Mouse (Mus musculus): ENCODE measurements around the gene Rhoh. TPM values are rescaled to one million over a fixed set of nuclear protein-coding genes. Genes with fewer than 3 reads are reported as not detected.

The Rhoh gene
- total and polyA plus RNA-seq, 3 experiments, result 0.29 to 0.69 (median 0.52) TPM

DNA sequence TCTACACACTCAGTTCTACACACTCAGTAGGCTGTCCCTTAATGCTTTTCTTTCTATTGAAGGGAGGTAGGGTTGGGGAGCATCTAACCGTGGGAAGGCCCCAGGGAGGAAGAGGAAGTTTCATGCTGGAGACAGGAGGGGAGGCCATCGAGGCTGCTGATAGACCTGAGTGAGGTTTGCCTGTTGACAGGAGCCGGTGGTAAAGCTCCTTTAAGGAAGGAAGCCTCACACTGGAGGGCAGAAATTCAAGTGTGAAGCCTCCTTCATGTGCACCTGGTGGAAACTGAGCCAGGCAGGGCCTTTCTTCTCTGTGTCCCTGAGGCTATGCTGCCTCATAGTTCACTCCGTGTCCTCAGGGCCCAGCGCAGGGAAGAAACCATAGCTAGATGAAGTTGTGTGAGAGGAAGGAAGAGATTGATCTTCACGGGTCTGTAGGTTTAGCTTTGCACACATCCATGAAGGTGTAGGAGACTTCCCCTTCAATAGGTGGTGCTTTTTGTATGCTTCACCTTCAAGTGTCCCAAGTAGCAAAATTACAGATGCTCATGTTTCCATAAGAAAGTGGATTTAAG, 34.2 kb downstream of the Rhoh start:
- DNase-seq, result no peak

DNA sequence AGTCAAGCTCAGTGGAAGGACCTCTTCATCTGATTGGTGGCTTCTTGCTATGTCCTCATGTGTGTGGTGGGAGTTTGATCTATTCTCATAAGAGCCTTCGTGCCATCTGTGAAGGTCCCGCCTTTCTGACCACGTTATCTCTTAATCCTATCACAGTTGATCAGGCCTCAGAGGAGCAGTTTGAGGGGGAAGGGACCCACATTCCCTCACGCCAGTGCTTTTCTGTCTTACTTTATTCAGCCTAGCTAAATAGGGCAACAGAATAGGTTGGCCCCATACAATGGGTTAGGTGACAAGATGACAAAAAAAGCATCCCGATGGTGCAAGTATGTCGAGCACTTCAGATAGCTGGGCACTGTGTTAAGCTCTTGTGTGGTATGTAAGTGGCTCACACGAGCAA, 34.8 kb downstream of the Rhoh start:
- no peak for DNase-seq

DNA sequence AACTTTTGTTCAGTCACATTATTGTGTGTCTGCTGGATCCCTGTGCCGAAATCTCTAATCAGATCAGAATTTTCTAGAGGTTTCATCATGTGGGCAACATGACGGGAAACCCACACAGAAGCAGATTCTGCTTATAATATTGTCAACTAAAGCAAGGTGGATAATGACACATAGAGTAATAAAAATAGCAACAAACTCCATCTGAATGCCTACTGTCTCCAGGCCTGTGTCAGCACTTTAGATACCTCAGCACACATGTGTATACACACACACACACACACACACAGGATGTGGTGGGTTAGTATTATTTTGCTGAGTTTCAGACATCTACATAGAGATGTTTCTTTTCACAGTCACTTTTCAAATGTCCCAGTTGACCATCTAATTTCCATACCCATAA, 36.7 kb downstream of the Rhoh start:
- DNase-seq, result no peak

DNA sequence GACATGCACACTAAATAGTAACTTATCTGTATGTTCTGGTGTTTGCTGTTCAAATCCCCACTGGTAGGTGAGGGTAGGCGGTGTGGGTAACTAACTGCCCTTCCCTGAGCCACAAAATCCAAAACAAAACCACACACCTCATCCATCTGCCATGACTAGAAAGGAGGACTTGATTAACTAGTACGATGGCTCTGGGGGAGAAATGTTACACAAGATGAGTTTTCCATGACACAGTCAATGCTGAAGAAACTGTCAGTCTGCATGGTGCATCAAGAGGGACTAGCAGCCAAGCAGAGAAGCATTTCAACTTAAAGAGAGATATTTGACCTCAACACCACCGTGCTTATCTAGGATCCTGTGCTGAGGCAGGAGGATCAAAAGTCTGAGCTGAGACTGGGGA, 37.7 kb downstream of the Rhoh start:
- DNase-seq, result no peak

DNA sequence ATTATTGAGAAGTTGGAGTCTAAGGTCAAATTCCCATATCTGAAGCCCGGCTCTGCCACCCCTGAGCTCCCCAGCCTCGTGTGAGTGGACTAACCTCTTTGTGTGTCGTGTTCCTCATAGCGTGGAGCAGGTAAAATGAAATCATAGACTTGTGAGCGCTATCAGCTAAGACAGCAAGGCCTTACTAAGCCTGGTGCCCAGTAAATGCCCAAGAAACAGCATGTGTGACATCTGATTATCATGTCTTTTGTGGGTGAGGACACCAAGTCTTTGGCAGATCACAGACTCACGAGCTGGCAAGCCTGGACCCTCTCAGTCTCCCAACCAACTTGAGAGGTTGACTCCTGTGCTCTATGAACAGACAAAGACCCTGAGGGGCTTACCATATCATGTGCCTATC, 39.1 kb downstream of the Rhoh start:
- no peak for DNase-seq

DNA sequence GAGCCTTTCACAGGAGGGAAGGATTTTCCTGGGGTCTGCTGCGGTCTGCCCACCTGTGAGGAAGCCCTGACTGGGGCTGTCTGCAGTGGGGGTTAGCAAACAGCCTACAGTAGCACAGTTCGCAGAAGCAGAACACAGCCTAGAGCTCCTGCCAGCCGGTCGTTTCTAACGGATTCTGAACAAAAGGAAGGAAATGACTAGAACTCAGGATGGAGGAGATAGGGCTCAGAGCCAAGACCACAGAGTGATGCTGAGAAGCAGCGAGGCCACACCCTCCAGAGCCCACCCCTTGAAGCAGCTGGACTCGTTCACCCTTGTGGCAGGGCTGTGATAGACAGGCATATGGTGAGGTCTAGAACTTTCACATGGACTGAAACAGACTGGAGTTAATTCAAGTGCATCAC, 39.9 kb downstream of the Rhoh start:
- no peak for DNase-seq

DNA sequence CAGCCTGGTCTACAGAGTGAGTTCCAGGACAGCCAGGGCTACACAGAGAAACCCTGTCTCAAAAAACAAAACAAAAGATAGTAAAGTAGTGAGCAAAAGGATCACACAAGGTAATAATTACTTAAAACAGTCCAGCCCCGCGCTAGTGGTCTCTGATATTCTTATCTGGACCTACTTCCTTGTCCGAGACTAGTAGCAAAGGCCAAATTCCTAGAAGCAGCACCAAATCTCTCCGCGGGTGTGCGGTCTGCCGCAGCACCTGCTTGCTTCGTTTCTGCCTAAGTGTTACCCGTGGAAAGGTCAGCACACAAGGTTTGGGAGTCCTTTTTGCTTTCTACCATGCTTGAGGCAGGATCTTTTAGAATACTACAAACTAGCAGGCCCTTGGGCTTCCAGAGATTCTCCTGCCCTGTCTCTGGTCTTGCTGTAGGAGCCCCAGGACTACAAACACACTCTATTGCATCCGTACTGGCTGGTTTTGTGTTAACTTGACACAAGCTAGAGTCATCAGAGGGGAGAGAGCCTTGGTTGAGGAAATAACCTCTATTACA, 40.9 kb downstream of the Rhoh start:
- no peak for DNase-seq

DNA sequence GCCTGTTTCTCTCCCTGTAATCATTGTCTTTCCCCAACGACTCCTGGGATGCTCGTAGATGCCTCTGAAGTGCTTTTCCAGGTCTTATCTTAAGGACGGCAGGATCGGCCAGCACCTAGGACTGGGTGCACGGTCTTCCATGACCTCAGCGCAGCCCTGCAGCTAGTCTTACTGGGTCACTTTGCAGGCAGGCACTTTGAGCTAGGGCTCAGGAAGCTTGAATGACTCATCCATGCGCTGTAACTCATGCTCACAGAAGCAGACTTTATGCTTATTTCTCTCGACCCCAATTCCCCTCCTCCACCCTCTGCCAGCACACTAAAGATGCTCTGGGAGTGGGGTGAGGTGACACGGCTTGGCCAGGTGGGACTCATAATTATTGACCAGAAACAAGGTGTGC, 41.8 kb downstream of the Rhoh start:
- DNase-seq, result no peak

DNA sequence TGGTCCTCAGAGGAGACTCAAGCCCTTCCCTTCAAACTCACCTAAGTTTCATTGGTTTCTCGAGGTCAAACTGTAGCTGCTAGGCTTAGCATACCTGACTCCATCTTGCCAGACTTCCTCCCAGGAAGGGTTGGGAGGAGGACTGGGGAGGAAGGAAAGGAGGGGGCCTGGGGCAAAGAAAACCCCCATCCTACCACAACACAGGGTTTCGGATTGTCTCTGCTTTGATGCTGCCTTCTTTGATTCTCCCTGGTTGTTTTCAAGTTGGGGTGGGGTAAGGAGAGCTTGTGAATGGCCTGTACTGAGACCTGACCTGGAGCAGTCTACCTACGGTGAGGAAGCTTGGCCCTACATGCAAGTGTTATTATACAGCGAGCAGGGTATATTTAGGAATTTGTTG, 43.5 kb downstream of the Rhoh start:
- no peak for DNase-seq

DNA sequence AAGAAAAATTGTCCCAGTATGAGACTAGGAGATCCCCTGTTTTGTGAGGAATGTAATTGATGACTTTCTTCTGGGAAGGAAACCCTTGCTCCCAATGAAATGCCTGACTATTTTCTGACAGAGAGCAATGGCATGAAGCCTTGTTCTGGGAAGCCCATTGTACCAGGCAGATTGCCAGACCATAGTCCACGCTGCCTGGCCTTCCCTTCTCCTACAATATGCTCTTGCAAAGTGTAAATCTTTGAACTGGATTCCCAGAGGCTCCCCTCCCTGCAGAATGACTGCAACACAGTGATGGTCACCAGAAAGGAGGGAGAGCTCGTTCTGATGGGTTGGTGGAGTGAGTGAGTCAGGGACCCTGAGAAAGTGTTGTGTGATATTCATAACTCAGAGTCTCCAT, 47.7 kb downstream of the Rhoh start:
- peak; percentile 58 for DNase-seq

DNA sequence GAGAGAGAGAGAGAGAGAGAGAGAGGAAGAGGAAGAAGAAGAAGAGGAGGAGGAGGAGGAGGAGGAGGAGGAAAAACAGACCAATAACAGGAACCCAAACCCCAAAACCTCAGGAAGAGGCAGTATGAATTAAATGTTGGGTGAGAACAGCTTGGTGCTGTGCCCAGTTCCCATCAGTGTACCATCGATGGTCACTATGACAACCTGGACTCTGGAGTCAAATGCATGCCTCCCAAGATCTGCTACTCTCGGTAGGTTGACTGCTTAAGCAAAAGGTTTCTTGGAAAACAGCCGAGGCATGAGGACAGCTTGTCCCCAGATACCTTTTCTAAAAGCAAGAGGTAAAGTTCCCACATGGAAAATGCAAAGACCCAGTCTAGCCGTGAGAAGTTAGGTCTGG, 48.3 kb downstream of the Rhoh start:
- no peak for DNase-seq

DNA sequence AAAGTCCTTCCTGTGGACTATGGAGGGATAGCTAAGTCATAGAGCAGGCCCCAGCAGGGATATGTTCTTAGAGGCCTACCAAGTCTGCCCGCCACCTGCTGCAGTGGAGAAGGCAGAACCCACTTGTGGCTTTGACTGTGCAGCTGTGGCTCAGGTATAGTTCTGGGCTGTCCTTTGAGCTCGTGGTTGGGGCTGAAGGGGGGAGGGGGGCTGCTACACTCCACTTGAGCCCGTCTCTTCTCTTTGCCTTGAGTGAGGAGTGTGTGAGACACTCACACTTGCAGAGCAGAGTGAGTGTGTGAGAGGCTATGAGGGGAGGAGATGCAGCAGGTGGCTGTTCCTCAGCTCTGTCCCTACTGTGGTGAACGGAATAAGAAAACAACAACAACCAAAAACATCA, 49.4 kb downstream of the Rhoh start:
- DNase-seq, result no peak

DNA sequence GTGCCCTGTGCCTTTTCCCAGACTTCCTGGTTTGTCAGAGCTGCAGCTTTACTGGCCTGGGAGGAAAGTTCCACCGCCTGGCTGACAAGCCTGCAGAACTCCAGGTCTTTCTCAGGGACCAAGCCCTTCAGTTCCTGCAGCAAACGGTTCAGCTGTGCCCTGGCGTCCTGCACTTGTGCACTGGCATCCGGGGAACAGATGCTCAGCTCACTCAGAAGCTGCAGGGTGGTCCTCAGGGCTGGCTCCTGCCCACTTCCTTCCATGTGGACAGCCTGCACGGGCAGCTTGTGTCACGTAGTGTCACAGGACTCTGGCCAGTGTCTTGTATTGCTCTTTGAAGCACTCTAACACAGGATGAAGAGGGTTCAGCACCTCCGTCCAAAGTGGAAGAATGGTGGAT, 50.7 kb downstream of the Rhoh start:
- no peak for DNase-seq

DNA sequence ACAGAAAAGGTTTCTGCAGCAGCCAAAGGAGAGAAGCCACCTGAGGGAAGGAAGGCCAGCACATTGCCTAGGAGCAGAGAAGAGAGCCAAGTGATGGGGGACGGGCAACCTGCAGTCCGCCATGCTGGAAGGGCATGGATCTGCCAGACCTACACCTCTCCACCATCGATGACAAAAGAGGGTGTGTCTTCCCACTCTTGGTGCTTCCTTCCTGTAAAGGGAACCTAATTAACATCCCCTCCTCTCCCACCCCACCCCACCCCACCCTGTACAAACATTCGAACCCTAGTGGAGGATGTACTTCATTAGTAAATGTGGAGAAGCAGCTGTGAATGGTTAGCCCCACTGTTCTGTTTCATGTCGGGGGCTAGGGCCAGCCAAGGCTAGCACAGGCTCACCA, 51.2 kb downstream of the Rhoh start:
- no peak for DNase-seq

DNA sequence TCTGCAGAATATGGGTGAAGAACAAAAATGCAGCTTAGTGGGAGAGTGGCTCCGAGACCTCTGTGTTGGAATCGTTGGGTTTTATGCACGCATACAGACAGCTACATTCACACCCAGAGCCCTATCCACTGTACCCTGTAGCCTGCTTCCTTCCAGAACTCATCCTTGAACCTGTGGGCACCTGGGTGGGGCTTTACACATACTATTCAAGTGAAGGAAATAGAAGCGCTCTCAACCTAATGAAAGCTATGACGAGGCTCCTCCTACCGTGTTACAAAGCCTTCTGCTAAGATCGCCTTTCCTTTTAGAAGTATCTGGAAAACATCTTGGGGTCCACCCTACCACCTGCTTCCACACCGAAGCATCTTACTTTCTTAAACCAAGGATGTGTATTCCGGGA, 52.1 kb downstream of the Rhoh start:
- DNase-seq, result no peak

DNA sequence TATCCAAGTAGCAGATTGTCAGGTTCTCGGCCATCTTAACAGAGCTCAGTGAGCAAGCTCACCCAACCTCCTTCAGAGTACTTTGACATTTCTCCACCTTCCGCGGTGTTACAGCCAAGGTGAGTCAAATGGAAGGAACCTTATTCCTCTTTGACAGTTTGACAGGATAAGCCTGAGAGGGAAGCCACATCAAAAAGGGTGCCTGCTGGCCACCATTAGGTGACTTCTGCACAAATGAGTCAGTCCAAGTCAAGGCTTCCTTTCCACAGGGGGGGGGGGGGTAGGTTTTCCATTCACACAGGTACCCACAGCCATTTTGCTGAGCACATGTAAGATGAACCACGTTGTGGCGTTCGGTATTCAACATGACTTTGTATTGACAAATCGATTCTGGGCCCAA, 53.3 kb downstream of the Rhoh start:
- DNase-seq, result no peak

DNA sequence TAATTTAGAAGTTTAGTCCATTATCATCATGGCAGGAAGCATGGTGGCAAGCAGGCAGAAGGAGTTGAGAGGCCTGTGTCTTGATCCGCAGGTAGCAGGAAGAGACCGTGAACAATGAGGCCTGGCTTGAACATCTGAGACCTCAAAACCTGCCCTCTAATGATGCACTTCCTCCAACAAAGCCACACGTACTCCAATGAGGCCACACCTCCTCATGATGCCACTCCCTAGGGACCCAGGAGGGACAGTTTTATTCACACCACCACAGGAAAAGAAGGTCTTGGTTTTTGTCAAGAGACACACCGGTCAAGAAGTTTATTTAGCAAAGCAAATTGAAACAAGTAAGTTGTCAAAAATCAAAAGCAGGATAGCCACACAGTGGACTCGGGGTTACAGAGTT, 55.9 kb downstream of the Rhoh start:
- DNase-seq, result no peak

DNA sequence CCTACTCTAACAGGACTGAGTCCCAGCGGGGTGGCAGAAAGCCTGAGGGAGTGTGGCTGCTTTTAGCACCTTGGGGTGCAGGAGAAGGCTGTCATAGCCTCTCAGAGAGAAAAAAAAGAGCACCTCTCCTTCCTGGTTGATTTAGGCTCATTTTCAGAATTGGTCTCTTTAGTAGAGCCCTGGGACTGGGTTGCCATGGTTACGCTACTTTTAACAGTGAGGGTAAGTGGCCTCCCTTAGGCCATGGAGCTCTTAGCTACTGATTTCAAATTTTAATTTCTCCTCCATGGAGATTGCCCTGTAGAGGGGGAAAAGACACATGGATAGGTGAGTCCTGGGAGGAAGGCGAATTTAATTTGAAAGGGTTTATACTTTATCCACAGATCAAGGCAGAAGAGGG, 57.6 kb downstream of the Rhoh start:
- no peak for DNase-seq

DNA sequence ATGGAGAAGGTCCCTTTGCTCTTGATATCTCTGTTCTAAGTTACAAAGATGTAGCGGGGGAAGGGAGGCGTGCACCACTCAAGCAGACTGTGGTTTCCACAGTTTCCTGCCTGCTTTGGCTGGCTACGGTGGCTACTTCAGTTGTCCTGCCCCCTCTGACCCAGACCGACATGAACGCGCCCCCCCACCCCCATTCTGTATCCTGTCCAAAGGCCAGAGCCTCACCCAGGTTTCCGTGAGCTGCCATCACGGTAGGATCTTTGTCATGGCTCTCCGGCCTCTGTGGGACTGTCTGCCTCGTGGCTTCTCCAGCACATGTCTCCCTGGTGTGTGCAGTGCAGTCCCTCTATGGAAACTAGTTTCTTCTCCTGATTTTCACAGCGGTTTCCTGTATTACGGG, 58.3 kb downstream of the Rhoh start:
- no peak for DNase-seq

DNA sequence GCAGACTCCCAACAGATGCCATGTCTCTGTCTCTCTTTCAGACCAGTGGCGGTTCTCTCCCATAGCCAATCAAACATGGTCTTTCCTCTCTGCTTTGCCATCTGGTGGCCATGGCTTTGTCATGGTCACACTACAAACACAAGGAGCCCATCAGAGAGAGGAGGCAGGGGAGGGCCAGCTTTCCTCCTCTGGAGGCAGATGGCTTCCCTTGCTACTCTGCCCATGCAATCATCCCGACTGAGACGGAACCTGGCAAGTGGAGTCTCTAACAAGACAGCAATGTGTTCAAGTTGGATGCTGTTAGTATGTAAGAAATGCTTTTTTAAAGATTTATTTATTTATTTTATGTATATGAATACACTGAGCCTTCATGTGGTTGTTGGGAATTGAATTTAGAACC, 58.9 kb downstream of the Rhoh start:
- no peak for DNase-seq

DNA sequence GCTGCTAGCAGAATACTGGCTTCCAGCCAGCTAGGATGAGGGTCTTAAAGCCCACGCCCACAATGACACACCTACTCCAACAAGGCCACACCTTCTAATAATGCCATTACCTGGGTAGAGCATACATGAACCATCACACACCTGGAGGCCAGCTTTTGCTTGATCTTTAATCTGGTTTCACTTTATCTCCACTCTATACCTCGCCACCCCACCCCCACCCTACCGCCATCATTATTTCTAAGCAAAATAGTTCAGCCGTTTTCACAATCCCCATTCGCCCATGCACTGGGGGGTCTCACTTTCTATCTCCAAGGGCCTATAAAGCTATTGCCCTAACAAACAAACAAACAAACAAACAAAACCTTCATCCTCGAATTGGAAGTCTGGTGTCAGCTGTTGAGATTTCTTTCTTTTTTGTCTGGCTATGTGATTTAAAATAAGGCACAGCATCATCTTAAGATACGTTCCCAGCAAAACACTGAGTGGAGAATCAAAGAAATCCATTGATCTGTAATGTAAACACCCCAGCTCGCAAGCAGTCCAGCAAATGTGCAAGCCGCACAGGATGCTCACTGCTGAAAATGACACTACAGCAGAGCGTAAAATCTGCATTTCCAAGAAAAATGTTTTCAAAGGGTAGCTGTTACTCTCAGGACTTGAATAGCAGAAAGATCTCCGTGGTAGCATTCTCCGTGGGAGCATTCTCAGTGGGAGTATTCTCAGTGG, 59.9 kb downstream of the Rhoh start:
- no peak for DNase-seq

DNA sequence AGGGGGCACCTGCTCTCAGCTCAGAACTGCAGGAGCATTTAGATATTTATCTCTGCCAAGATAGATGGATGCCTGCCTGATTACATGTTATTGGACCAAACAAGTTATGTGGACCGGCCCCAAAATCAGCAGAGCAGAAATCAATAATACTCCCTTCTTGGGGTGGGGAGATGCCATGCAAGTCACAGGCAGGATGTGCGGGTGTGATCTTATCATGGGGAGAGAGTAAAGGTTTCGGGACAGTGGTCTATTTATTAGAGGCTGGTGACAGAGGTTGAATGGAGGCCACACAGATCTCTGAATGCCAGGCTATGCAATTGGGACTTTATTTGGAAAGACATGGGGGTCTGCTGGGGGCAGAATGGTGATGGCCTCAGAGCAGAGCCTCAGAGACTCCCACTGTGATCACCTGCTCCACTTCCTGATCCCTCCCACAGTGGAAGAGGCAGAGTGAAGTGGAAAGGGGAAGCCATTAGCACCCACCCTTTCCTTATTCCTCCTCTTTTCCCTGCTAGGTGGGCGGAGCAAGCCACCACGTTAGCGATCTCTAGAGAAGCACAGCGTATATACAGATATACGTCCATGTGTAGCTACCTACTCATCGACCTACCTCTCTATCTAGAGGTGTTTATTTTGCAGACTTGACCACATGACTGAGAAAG, 60.6 kb downstream of the Rhoh start:
- DNase-seq, result no peak

DNA sequence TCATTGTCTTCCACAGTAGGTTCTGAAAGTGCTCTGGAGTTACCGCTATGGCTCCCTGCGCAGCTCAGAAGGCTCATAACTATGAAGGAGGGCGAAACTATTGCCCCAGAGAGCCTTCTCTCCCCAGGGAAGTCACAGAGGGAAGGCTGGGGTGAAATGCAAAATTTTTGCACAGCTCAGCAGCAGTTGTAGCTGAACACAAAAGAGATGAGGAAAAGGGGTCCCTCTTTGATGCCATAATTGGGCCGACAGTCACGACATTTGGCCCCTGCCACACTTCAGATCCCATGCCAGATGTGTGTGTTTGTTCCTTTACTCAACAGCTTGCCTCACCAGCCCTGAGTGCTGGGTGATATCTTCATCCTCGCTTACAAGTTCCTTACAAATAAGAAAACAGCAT, 65.7 kb downstream of the Rhoh start:
- DNase-seq, result no peak

DNA sequence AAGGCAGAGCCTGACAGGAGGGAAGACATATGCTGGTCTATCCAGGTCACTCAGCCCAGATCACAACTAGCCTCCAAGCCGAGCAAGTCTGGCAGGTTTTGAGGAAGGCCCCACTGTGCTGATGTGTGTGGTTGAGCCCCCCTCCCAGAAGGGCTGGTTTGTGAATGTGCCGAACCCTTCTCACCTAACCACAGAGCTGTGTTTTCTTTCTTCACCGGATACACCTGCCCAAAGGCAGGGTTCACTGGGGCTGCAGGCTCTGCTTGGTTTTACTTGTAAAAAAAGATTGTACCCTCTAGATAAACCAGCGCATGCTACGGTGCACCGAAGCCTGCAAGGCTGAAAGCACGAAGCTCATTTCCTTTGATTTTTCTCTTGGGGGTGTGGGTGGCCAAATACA, 68.1 kb downstream of the Rhoh start:
- DNase-seq, result no peak
